Mouse (Mus musculus): Measurements from ENCODE around the gene Car10.

- TF ChIP-seq POLR2A (IDR thresholded peaks at IDR 0.05; ENCODE audit: low read depth, low read length), result no peak
- TF ChIP-seq CTCF (conservative IDR thresholded peaks at IDR 0.05; ENCODE audit: insufficient read depth, insufficient read length, low read depth, low read length), result no peak
Measured at GRCm38 (mm10) chr11:93450535-93450934, 352.7 kb downstream of the Car10 start.
